Mouse (Mus musculus) midbrain, embryonic 12.5 days (tissue): ENCODE results near the gene Olfr649. TPM values are rescaled to one million over a fixed set of nuclear protein-coding genes. Genes with fewer than 3 reads are reported as not detected.

Source experiments
- ATAC-seq: fragments of 200-750 bp; cut with Nextera tagmentation; 2 replicates; pipeline ENCODE4 v1.8.0; 2017; ENCODE audit warnings: low read depth, moderate TSS enrichment, moderate library complexity; ENCODE audit not compliant: low FRiP score
- H3K27ac ChIP-seq: fragments of 300-500 bp; sonication (generic); replicated peaks from 2 replicates; pipeline ENCODE4 v1.5.1; 2016; ENCODE audit warnings: mild to moderate bottlenecking
- H3K27me3 ChIP-seq: fragments of 300-500 bp; sonication (generic); 2 replicates; pipeline ENCODE4 v1.6.1; 2016; ENCODE audit warnings: mild to moderate bottlenecking
- H3K36me3 ChIP-seq: fragments of 300-500 bp; sonication (generic); 2 replicates; pipeline ENCODE4 v1.6.1; 2016
- H3K4me1 ChIP-seq: fragments of 300-500 bp; sonication (generic); 2 replicates; pipeline ENCODE4 v1.6.1; 2016
- H3K4me2 ChIP-seq: fragments of 300-500 bp; sonication (generic); replicated peaks from 2 replicates; pipeline ENCODE4 v1.6.1; 2016; ENCODE audit warnings: mild to moderate bottlenecking, moderate library complexity
- H3K4me3 ChIP-seq: fragments of 300-500 bp; sonication (generic); 2 replicates; pipeline ENCODE4 v1.5.1; 2016; ENCODE audit warnings: mild to moderate bottlenecking
- H3K9ac ChIP-seq: fragments of 300-500 bp; sonication (generic); replicated peaks from 2 replicates; pipeline ENCODE4 v1.6.1; 2016; ENCODE audit warnings: mild to moderate bottlenecking, moderate library complexity
- H3K9me3 ChIP-seq: fragments of 300-500 bp; sonication (generic); 2 replicates; pipeline ENCODE4 v1.6.1; 2016; ENCODE audit warnings: mild to moderate bottlenecking
- WGBS: fragments of 180-500 bp; shearing (Covaris S2); methylation state at CpG from one replicate; pipeline ENCODE4 v1.1.7; 2016; 5-methylcytosine and 5-hydroxymethylcytosine counted together
- polyA plus RNA-seq: library from polyadenylated mRNA; unstranded; fragments of >200 nt; fragmentation: Nextera tagmentation; extraction: Ambion mirVana; gene quantifications from 2 replicates; pipeline ENCODE4 v1.2.1, GENCODE M21; 2016

The Olfr649 gene
- polyA plus RNA-seq, 1 experiment from 2014 or later: not detected

DNA sequence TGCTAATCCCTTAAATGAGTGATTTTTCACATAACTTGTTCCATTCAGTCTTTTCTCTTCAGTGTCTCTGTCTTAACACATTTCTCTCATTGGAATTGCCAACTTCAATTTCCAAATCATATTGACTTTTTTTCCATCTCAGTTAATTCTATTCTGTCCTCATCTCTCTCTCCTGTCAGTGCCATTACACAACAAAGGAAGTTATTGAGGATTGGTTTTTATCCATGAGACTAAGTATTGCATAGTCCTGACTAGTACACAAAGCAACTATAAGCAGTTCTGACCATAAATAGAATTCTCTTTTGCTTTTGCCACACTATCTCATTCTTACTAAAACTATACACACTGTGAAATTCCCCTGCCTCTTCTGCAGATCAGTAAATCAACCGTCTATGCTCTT, 16.7 kb downstream of the Olfr649 start:
- ATAC-seq: no peak
- Histone ChIP-seq H3K4me2 (no peak overlapping the region), H3K9ac (no peak overlapping the region), H3K27ac (no peak overlapping the region), H3K9me3 (no peaks in the 10 kb centered on the region), H3K36me3 (no peaks in the 10 kb centered on the region), H3K27me3 (no peaks in the 10 kb centered on the region), H3K4me1 (no peaks in the 10 kb centered on the region), H3K4me3 (no peak overlapping the region)
- 80% methylated on average over 1 of the region's 1 CpGs for WGBS

DNA sequence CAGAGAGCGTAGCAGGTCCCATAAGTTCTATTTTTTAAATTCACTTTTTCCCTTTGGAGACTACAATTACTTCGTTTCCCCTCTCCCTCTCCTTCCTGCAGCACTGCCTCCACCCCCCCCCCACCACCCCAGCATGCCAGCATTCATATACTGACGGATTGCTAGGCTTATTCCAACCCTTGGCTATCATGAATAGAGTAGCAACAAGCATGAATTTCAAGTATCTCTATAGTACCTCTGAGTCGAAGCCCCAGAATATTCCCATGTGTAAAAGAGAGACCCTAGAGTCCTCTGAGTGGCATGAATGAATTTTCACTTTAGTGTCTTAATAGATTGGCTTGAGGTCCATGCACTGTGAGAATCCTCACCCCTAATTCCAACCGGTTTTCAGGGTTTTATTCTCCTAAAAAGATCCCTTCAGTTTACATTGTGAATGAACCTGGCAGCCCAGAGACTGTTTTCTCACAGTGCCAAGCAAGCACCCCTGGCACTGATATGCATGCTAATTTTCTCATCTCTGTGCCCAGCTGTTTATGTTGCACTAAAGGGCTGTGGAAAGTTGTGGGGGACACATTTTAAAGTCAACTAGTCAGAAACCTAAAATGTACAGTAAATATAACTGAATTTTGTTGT, 17.2 kb downstream of the Olfr649 start:
- Histone ChIP-seq H3K9me3 (no peaks in the 10 kb centered on the region), H3K36me3 (no peaks in the 10 kb centered on the region), H3K4me1 (no peaks in the 10 kb centered on the region), H3K4me2 (no peak overlapping the region), H3K27me3 (no peaks in the 10 kb centered on the region), H3K4me3 (no peak overlapping the region), H3K9ac (no peak overlapping the region), H3K27ac (no peak overlapping the region)
- 66% methylated on average over 5 of the region's 5 CpGs for WGBS
- ATAC-seq: no peak

DNA sequence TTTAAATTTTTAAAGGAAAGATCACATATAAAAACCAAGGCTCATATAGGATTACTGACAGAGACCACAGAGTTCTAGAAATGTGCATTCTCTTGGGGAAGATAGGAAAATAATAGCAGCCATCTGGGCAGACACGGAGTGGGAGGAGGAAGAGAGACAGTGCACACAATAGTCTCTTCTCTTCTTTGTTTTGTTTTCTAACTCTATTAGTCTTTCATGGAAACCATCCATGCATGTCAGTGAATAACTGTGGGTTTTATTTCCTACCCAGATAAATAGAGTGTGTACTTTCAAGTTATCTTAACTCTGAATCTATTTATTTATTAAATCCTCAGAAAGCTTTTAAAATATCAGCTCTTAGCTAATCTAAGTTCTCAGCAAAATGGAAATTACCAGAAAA, 20.7 kb downstream of the Olfr649 start:
- no peak overlapping the region for H3K4me2 ChIP-seq
- H3K9ac ChIP-seq: no peak overlapping the region
- 13% methylated on average over 1 of the region's 1 CpGs for WGBS
- H3K27me3 ChIP-seq: no peaks in the 10 kb centered on the region
- H3K27ac ChIP-seq: no peak overlapping the region
- no peak overlapping the region for H3K4me3 ChIP-seq
- no peaks in the 10 kb centered on the region for H3K4me1 ChIP-seq
- H3K9me3 ChIP-seq: no peaks in the 10 kb centered on the region
- ATAC-seq: no peak
- H3K36me3 ChIP-seq: no peaks in the 10 kb centered on the region

DNA sequence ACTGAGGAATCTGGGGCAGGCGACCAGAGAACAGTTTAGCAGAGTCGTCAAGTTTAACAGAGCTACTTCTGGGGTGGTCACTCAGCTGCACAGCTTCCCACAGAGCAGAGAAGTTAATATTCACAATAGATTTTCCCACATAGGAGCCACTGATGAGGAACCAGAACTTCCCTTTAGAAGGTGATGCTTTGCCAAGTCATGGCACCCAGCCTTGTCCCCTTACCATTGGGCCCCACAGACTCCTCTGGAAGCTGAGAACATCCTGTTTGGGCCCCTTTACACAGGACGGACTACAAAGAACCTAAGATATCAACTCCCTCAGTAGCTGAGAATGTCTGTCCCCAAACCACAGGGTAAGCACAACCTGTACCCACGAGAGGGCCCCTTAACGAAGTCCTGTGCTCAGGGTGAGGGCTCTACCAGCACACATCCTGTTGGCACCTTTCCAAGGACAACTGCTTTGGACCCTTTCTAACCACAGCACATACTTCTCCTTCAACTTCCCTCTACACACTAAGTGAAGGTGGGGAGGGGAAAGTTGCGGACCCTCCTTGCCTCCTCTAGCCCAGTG, 26.1 kb downstream of the Olfr649 start:
- Histone ChIP-seq H3K9ac (no peak overlapping the region), H3K36me3 (no peaks in the 10 kb centered on the region), H3K4me1 (no peaks in the 10 kb centered on the region), H3K9me3 (no peaks in the 10 kb centered on the region), H3K4me3 (no peak overlapping the region), H3K4me2 (no peak overlapping the region), H3K27ac (no peak overlapping the region), H3K27me3 (no peaks in the 10 kb centered on the region)
- no peak for ATAC-seq
- WGBS: 77% methylated on average over 6 of the region's 6 CpGs

DNA sequence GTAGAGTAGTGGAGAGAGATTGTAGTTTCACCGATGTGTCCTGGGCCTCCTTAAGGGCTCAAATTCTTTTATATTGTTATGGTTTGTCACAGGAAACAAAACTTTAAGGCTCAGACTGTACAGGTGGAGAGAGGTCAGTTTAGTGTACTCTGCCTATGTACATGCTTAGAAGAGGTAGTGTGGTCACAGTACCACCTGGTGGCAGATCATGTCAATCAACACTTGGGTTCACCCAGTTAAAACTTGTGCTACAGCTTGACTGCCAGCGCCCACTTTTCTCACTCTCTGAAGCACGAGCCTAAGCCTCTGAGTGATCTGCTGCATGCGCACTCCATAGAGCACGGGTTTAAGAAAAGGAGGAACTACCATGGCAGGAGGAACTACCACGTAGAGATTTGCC, 28.7 kb downstream of the Olfr649 start:
- ATAC-seq: no peak
- Histone ChIP-seq H3K27ac (no peak overlapping the region), H3K9me3 (no peaks in the 10 kb centered on the region), H3K4me1 (no peaks in the 10 kb centered on the region), H3K9ac (no peak overlapping the region), H3K27me3 (no peaks in the 10 kb centered on the region), H3K4me3 (no peak overlapping the region), H3K4me2 (no peak overlapping the region), H3K36me3 (no peaks in the 10 kb centered on the region)
- 89% methylated on average over 6 of the region's 6 CpGs for WGBS

DNA sequence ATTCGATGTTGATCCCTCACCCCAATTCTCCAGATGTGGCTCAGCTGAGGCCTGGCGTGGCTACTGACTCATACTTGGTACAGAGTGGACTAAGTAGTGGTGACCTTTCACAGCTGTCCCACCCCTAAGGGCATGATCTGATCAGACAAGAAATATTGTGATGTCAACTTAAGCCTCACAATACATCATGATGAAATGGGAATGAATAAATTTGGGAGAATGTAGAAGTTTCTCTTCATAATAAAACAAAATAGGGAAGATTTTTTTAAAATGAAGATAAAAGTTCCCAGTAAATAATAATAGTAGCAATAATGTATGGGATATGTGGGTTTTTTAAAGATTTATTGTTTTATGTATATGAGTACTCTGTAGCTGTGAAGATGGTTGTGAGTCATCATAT, 45.3 kb downstream of the Olfr649 start, which contains the start of gene Ubqlnl:
Gene Ubqlnl (minus strand): TSS at position 101 of the 400 bp plus-strand sequence.
- Histone ChIP-seq H3K4me3 (no peak within 1 kb of the TSS), H3K4me2 (no peak within 1 kb of the TSS), H3K36me3 (no peaks in the 10 kb centered on the region), H3K9me3 (no peaks in the 10 kb centered on the region), H3K27me3 (no peaks in the 10 kb centered on the region), H3K4me1 (no peaks in the 10 kb centered on the region), H3K9ac (no peak within 1 kb of the TSS), H3K27ac (no peak within 1 kb of the TSS)
- ATAC-seq: no peak
- WGBS: 82% methylated on average over 2 of the region's 2 CpGs

DNA sequence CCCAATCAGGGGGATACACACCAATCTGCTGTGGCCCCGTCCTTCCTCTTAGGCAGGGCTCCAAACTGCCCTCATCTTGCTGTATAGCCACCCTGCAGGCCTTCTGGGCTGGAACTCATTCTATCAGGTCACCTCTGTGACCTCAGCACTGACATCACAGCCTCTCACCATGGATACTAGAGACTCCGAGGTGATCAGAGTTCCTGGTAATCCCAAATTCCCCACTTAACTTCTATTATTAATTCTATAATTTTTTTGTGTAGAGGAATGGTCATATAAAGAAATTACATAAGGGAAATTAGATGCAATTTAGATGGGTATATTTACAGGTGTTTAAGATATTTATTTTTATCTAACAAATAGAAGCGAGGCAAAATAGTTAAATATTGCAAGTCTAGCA, 52.6 kb downstream of the Olfr649 start, which contains the start of gene Ubqln3:
Gene Ubqln3 (minus strand): TSS at position 101 of the 400 bp plus-strand sequence.
- Histone ChIP-seq H3K27ac (no peak within 1 kb of the TSS), H3K36me3 (no peaks in the 10 kb centered on the region), H3K4me3 (no peak within 1 kb of the TSS), H3K9me3 (no peaks in the 10 kb centered on the region), H3K27me3 (no peaks in the 10 kb centered on the region), H3K4me1 (no peaks in the 10 kb centered on the region), H3K4me2 (no peak within 1 kb of the TSS), H3K9ac (no peak within 1 kb of the TSS)
- no peak for ATAC-seq
- WGBS: 72% methylated on average over 3 of the region's 3 CpGs

Other genes starting within 250 kb of the Olfr649 start
- not detected in 2 replicates for gene Olfr635, start 224.8 kb downstream of the Olfr649 start, polyA plus RNA-seq
- not detected in 2 replicates for gene Olfr638, start 197.2 kb downstream of the Olfr649 start, polyA plus RNA-seq
- gene Olfr639, start 178.7 kb downstream of the Olfr649 start, polyA plus RNA-seq: 0.04 TPM in 1 of 2 replicates, not detected in the other
- gene Olfr640, start 170.4 kb downstream of the Olfr649 start, polyA plus RNA-seq: not detected in 2 replicates
- gene Olfr641, start 160.5 kb downstream of the Olfr649 start, polyA plus RNA-seq: not detected in 2 replicates
- gene Olfr642, start 143.3 kb downstream of the Olfr649 start, polyA plus RNA-seq: not detected in 2 replicates
- not detected in 2 replicates for gene 4930516K23Rik, start 134.5 kb downstream of the Olfr649 start, polyA plus RNA-seq
- gene Olfr644, start 124.1 kb downstream of the Olfr649 start, polyA plus RNA-seq: not detected in 2 replicates
- gene Olfr645, start 110.5 kb downstream of the Olfr649 start, polyA plus RNA-seq: not detected in 2 replicates
- gene Olfr646, start 91.1 kb downstream of the Olfr649 start, polyA plus RNA-seq: not detected in 2 replicates
- not detected in 2 replicates for gene Ubqln5, start 66.2 kb downstream of the Olfr649 start, polyA plus RNA-seq
- gene Olfr643, start 58.6 kb downstream of the Olfr649 start, polyA plus RNA-seq: not detected in 2 replicates
- not detected in 2 replicates for gene Ubqln3, start 52.7 kb downstream of the Olfr649 start, polyA plus RNA-seq
- not detected in 2 replicates for gene Ubqlnl, start 45.4 kb downstream of the Olfr649 start, polyA plus RNA-seq
- gene Olfm5, start 31.2 kb downstream of the Olfr649 start, polyA plus RNA-seq: not detected in 2 replicates
- 0.45 and 0.47 TPM in 2 replicates for gene Olfr648, start 12.6 kb downstream of the Olfr649 start, polyA plus RNA-seq
- 0.72 and 1.3 TPM in 2 replicates for gene Trim6, start 22.8 kb upstream of the Olfr649 start, polyA plus RNA-seq
- gene Trim34a, start 48.5 kb upstream of the Olfr649 start, polyA plus RNA-seq: 0.83 and 1.2 TPM in 2 replicates
- 0.10 and 0.16 TPM in 2 replicates for gene Trim5, start 92.1 kb upstream of the Olfr649 start, polyA plus RNA-seq
- gene Trim12a, start 119.5 kb upstream of the Olfr649 start, polyA plus RNA-seq: 2.7 and 2.8 TPM in 2 replicates
- gene Trim34b, start 133.5 kb upstream of the Olfr649 start, polyA plus RNA-seq: not detected in 2 replicates
- gene Trim12c, start 157.4 kb upstream of the Olfr649 start, polyA plus RNA-seq: 0.94 and 1.1 TPM in 2 replicates
- gene Trim30b, start 173.9 kb upstream of the Olfr649 start, polyA plus RNA-seq: not detected in 2 replicates
- gene Trim30c, start 204.9 kb upstream of the Olfr649 start, polyA plus RNA-seq: 0.13 TPM in 1 of 2 replicates, not detected in the other